Mouse (Mus musculus) intestine, postnatal 0 days (tissue): ENCODE results near the gene Mab21l1. TPM values are rescaled to one million over a fixed set of nuclear protein-coding genes. Genes with fewer than 3 reads are reported as not detected.
A peak's percentile ranks its signal among the peaks of the same experiment; 100 is the strongest.

Source experiments
- ATAC-seq: fragments of 200-750 bp; cut with Nextera tagmentation; 2 replicates; pipeline ENCODE4 v1.8.0; 2017; ENCODE audit warnings: mild to moderate bottlenecking, moderate TSS enrichment, moderate library complexity
- H3K27ac ChIP-seq: fragments of 300-500 bp; sonication (generic); 2 replicates; pipeline ENCODE4 v1.5.1; 2014; ENCODE audit warnings: mild to moderate bottlenecking, low read depth, low read length, moderate library complexity
- H3K27me3 ChIP-seq: fragments of 300-500 bp; sonication (generic); replicated peaks from 2 replicates; pipeline ENCODE4 v1.6.1; 2014; ENCODE audit warnings: low read length, mixed read lengths; ENCODE audit not compliant: control insufficient read depth, insufficient read depth
- H3K36me3 ChIP-seq: fragments of 300-500 bp; sonication (generic); 2 replicates; pipeline ENCODE4 v1.6.1; 2014; ENCODE audit warnings: mild to moderate bottlenecking, moderate library complexity; ENCODE audit not compliant: control insufficient read depth, insufficient read depth
- H3K4me1 ChIP-seq: fragments of 300-500 bp; sonication (generic); replicated peaks from 2 replicates; pipeline ENCODE4 v1.6.1; 2014; ENCODE audit warnings: antibody characterized with exemption, low read length, mixed read lengths; ENCODE audit not compliant: control insufficient read depth, insufficient read depth
- H3K4me2 ChIP-seq: fragments of 300-500 bp; sonication (generic); replicated peaks from 2 replicates; pipeline ENCODE4 v1.6.1; 2014; ENCODE audit warnings: low read depth, mild to moderate bottlenecking, moderate library complexity
- H3K4me3 ChIP-seq: fragments of 300-500 bp; sonication (generic); 2 replicates; pipeline ENCODE4 v1.5.1; 2014; ENCODE audit warnings: low read depth, low read length
- H3K9ac ChIP-seq: fragments of 300-500 bp; sonication (generic); 2 replicates; pipeline ENCODE4 v1.6.1; 2014; ENCODE audit warnings: mild to moderate bottlenecking, low read depth, low read length
- H3K9me3 ChIP-seq: fragments of 300-500 bp; sonication (generic); 2 replicates; pipeline ENCODE4 v1.6.1; 2016; ENCODE audit warnings: mixed run types; ENCODE audit not compliant: control insufficient read depth
- CTCF ChIP-seq: sonication (generic); IDR thresholded peaks from 2 replicates; pipeline ENCODE4 v1.5.1; 2016; ENCODE audit warnings: low read depth, mild to moderate bottlenecking, control low read depth, antibody characterized with exemption, moderate library complexity
- WGBS: fragments of 180-500 bp; shearing (Covaris S2); extraction: QIAGEN DNeasy Blood & Tissue Kit; methylation state at CpG from one replicate; pipeline ENCODE4 v1.1.7; 2014; 5-methylcytosine and 5-hydroxymethylcytosine counted together
- polyA plus RNA-seq: library from polyadenylated mRNA; unstranded; fragments of >200 nt; fragmentation: Nextera tagmentation; extraction: Ambion mirVana; gene quantifications from 2 replicates; pipeline ENCODE4 v1.2.1, GENCODE M21; 2015

The Mab21l1 gene
- polyA plus RNA-seq, 1 experiment from 2014 or later: 4.0 TPM

DNA sequence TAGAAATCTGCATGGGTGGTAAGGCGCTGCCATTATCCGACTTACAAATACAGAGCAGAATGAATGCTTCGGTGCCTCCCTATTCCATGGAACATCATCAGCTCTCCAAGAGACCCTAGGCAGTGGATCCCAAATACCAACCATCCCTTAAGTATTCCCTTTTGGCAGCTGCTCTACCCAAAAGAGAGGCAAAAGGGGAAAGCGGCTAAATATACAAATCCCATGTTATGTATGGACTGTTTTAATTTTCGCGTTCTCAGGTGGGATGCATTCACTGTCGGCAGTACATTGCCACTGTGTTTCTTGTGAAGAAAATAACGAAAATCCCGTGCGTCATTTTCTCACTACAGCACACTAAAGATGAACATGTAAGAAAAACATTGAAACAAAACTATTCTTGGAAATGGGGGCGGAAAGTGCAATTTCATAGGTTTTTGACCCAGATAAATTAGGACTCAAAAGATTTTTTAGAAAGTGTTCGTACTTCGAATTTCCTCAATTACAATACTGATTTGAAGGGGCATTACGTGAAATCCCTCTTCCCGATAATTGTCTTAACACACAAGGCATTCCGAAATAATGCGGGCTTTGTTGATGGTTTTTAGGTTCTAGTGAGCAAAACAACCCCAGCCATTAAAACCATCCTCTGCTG, 4.7 kb downstream of the Mab21l1 start:
- WGBS: 54% methylated on average over 17 of the region's 17 CpGs
- H3K9ac ChIP-seq: 0 out of 2 replicates have a peak overlapping the region, but pooled peaks have one; percentile 31
- H3K27ac ChIP-seq: no peak overlapping the region
- no peak for ATAC-seq
- H3K9me3 ChIP-seq: no peaks in the 10 kb centered on the region
- H3K4me3 ChIP-seq: peak overlapping the region; percentile 49
- no peak for TF ChIP-seq CTCF
- H3K4me2 ChIP-seq: peak overlapping the region; percentile 72
- no peaks in the 10 kb centered on the region for H3K4me1 ChIP-seq
- H3K36me3 ChIP-seq: no peaks in the 10 kb centered on the region
- peaks cover 37% of the 10 kb centered on the region; the same call in 1 of the 2 replicates for H3K27me3 ChIP-seq

DNA sequence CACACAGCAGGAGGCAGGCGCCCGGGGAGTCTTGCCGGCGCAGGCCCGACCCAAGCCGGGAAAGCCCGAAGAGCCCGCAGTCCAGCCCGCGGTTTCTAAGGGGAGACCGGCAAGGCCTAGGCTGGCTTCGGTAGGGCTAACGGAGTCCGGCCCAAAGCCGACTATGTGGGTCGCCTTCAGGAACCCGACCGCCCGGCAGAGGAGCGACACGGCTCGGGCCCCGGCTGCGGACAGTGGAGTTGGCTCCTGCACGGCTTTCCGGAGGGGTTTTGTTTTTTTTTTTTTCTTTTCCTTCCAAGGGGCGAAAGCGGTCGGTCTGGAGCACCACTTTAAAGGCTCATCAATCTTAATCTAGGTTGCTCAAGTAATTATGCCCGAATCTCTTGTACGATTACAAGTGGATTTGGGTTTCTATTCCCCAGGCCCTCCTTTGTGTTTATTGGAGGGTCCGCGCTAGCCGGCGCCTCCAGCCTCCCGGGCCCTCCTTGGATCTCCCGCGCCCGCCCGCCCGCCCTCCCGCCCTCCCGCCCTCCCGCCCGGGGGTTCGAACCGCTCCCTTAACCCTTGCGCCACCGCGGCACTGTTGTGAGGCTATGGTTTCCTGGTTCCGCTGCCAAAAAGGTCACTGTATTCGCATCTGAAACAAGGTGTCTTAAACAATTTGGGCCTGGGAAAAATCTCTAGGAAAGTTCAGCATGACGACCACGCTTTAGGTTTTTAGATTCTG, 5.3 kb downstream of the Mab21l1 start:
- no peak overlapping the region for H3K27ac ChIP-seq
- TF ChIP-seq CTCF: no peak
- 0 out of 2 replicates have a peak overlapping the region, but pooled peaks have one; percentile 31 for H3K9ac ChIP-seq
- H3K36me3 ChIP-seq: no peaks in the 10 kb centered on the region
- peaks cover 30% of the 10 kb centered on the region; the same call in 1 of the 2 replicates for H3K27me3 ChIP-seq
- peak overlapping the region; percentile 72 for H3K4me2 ChIP-seq
- H3K9me3 ChIP-seq: no peaks in the 10 kb centered on the region
- peak; percentile 54; the same call in 1 of the 2 replicates for ATAC-seq
- peak overlapping the region; percentile 49 for H3K4me3 ChIP-seq
- WGBS: 4% methylated on average over 54 of the region's 54 CpGs
- no peaks in the 10 kb centered on the region for H3K4me1 ChIP-seq

DNA sequence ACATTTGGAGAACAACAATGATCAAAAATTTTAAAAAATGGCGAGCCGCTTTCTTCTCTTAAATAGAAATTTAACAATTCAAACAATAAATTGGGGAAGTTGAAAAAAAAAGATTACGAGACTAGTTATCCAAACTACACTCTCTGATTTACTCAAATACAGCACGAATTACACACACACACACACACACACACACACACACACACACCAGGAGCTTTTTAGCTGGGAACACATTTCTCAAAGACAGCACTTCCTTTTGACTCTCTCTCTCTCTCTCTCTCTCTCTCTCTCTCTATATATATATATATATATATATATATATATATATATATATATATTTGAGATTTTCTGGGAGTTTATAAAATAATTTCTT, 5.9 kb downstream of the Mab21l1 start:
- no peaks in the 10 kb centered on the region for H3K4me1 ChIP-seq
- H3K36me3 ChIP-seq: no peaks in the 10 kb centered on the region
- no peaks in the 10 kb centered on the region for H3K9me3 ChIP-seq
- H3K4me2 ChIP-seq: peak overlapping the region; percentile 72
- WGBS: 31% methylated on average over 4 of the region's 4 CpGs
- no peak for ATAC-seq
- peaks cover 24% of the 10 kb centered on the region; the same call in 1 of the 2 replicates for H3K27me3 ChIP-seq
- TF ChIP-seq CTCF: no peak
- no peak overlapping the region for H3K27ac ChIP-seq
- H3K9ac ChIP-seq: no peak overlapping the region
- peak overlapping the region; percentile 49 for H3K4me3 ChIP-seq

DNA sequence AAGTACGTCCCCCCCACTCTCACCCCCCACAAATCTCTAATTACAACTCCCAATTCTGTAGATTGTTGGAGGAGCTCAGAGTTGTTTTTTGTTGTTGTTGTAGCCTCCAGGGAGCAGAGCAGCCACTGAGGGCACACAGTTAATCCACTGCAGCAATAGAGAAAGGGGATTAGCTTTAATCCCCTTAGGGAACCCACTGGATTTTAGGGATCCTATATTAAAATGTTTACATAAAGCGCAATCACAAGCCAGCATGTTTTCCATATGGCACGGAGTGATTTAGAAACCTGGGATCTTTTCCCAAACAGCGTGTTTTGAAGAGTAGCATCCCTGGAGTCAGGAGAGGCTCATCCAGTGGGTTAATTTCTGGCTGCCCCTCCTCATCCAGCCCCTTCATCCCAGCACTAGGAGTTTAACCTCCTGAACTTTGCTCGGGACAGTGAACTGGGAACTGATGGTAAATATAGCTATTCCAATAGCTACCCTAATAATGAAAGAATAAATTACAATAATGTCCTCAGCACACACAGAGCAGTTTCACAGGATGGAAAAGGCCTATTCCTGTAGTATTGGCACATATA, 6.4 kb downstream of the Mab21l1 start:
- H3K4me1 ChIP-seq: no peaks in the 10 kb centered on the region
- no peak overlapping the region for H3K4me3 ChIP-seq
- no peaks in the 10 kb centered on the region for H3K36me3 ChIP-seq
- no peak overlapping the region for H3K27ac ChIP-seq
- no peaks in the 10 kb centered on the region for H3K9me3 ChIP-seq
- H3K9ac ChIP-seq: no peak overlapping the region
- no peak overlapping the region for H3K4me2 ChIP-seq
- 64% methylated on average over 5 of the region's 5 CpGs for WGBS
- H3K27me3 ChIP-seq: peaks cover 24% of the 10 kb centered on the region; the same call in 1 of the 2 replicates
- ATAC-seq: no peak
- no peak for TF ChIP-seq CTCF

DNA sequence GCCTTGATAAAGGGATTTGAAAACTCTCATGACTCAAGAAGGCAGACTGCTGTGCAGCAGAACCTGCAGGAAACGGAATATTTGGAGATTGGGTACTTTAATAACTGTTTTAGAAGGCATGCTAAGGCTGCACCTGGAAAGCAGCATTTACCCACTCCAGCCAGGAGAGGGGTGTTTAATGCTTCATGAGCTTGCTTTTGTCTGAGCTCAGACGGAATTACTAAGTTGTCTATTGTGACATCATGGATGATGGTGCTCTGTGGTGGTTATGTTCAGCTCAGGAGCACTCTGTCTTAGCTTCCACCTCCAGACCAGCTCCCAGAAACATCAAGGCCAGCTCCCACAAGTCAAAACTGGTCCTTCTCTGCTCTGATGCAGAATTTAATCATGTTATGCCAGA, 7.5 kb downstream of the Mab21l1 start:
- H3K27ac ChIP-seq: no peak overlapping the region
- H3K36me3 ChIP-seq: no peaks in the 10 kb centered on the region
- TF ChIP-seq CTCF: 0 out of 2 replicates have a peak, but pooled peaks have one; percentile 6
- 74% methylated on average over 2 of the region's 2 CpGs for WGBS
- H3K9ac ChIP-seq: no peak overlapping the region
- H3K27me3 ChIP-seq: peaks cover 24% of the 10 kb centered on the region; the same call in 1 of the 2 replicates
- H3K4me2 ChIP-seq: no peak overlapping the region
- H3K9me3 ChIP-seq: no peaks in the 10 kb centered on the region
- ATAC-seq: no peak
- no peak overlapping the region for H3K4me3 ChIP-seq
- no peaks in the 10 kb centered on the region for H3K4me1 ChIP-seq

DNA sequence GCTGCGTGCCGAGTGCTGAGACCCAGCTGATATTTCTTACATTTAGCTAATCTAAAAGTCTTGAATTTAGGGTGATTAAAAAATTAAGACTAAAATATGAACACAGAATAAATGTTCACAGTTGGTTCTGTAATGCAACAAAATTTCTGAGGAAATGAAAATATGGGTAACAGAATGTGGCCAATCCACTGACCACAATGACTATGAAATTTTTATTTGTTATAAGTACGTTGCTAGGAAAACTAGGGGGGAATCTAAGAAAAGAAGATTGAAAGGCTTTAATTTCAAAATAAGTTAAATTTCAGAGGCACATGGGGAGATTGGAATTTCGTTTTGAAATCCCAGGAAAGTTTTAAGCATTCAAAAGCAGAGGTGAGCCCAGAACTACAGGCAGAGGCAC, 8.3 kb downstream of the Mab21l1 start:
- Histone ChIP-seq H3K27ac (no peak overlapping the region), H3K4me2 (no peak overlapping the region), H3K4me3 (no peak overlapping the region), H3K4me1 (no peaks in the 10 kb centered on the region), H3K27me3 (peaks cover 22% of the 10 kb centered on the region; the same call in 1 of the 2 replicates), H3K9ac (no peak overlapping the region), H3K36me3 (no peaks in the 10 kb centered on the region), H3K9me3 (no peaks in the 10 kb centered on the region)
- ATAC-seq: no peak
- WGBS: 84% methylated on average over 4 of the region's 4 CpGs
- no peak for TF ChIP-seq CTCF
